Mouse (Mus musculus) embryonic facial prominence, embryonic 11.5 days (tissue): ENCODE measurements around the gene Cyb561. TPM values are rescaled to one million over a fixed set of nuclear protein-coding genes. Genes with fewer than 3 reads are reported as not detected.

Experiments used
- ATAC-seq: fragments of 200-750 bp; cut with Nextera tagmentation; replicated peaks from 2 replicates; pipeline ENCODE4 v1.8.0; 2017; ENCODE audit warnings: low read depth; ENCODE audit not compliant: insufficient number of reproducible peaks, low FRiP score, low TSS enrichment
- DNase-seq: peaks from one replicate; pipeline ENCODE4 v3.0.0-alpha.2; 2015; ENCODE audit warnings: low spot score
- H3K27ac ChIP-seq: fragments of 300-500 bp; sonication (generic); replicated peaks from 2 replicates; pipeline ENCODE4 v1.5.1; 2014; ENCODE audit warnings: mild to moderate bottlenecking, low read depth, low read length, control low read depth
- H3K27me3 ChIP-seq: fragments of 300-500 bp; sonication (generic); 2 replicates; pipeline ENCODE4 v1.6.1; 2014; ENCODE audit warnings: mild to moderate bottlenecking, low read length, moderate library complexity, mixed read lengths; ENCODE audit not compliant: control insufficient read depth, insufficient read depth
- H3K36me3 ChIP-seq: fragments of 300-500 bp; sonication (generic); replicated peaks from 2 replicates; pipeline ENCODE4 v1.6.1; 2014; ENCODE audit warnings: low read depth, mild to moderate bottlenecking, low read length, moderate library complexity, mixed read lengths; ENCODE audit not compliant: control insufficient read depth, insufficient read depth
- H3K4me1 ChIP-seq: fragments of 300-500 bp; sonication (generic); 2 replicates; pipeline ENCODE4 v1.6.1; 2014; ENCODE audit warnings: low read length, mixed read lengths; ENCODE audit not compliant: control insufficient read depth, insufficient read depth
- H3K4me2 ChIP-seq: fragments of 300-500 bp; sonication (generic); 2 replicates; pipeline ENCODE4 v1.6.1; 2014; ENCODE audit warnings: low read depth, mild to moderate bottlenecking, control low read depth, low read length, moderate library complexity
- H3K4me3 ChIP-seq: fragments of 300-500 bp; sonication (generic); 2 replicates; pipeline ENCODE4 v1.5.1; 2014; ENCODE audit warnings: low read depth, low read length, control low read depth
- H3K9ac ChIP-seq: fragments of 300-500 bp; sonication (generic); replicated peaks from 2 replicates; pipeline ENCODE4 v1.6.1; 2014; ENCODE audit warnings: mild to moderate bottlenecking, control low read depth, low read length
- H3K9me3 ChIP-seq: fragments of 300-500 bp; sonication (generic); replicated peaks from 2 replicates; pipeline ENCODE4 v1.6.1; 2016; ENCODE audit warnings: mild to moderate bottlenecking, low read length, inconsistent platforms, mixed read lengths; ENCODE audit not compliant: control insufficient read depth
- WGBS: fragments of 180-500 bp; shearing (Covaris S2); extraction: QIAGEN DNeasy Blood & Tissue Kit; methylation state at CpG from one replicate; pipeline ENCODE4 v1.1.7; 2014; 5-methylcytosine and 5-hydroxymethylcytosine counted together
- polyA plus RNA-seq: library from polyadenylated mRNA; unstranded; fragments of >200 nt; fragmentation: Nextera tagmentation; extraction: Ambion mirVana; gene quantifications from 2 replicates; pipeline ENCODE4 v1.2.1, GENCODE M21; 2014

Gene Cyb561
- polyA plus RNA-seq, 1 experiment from 2014 or later = 9.9 TPM

DNA sequence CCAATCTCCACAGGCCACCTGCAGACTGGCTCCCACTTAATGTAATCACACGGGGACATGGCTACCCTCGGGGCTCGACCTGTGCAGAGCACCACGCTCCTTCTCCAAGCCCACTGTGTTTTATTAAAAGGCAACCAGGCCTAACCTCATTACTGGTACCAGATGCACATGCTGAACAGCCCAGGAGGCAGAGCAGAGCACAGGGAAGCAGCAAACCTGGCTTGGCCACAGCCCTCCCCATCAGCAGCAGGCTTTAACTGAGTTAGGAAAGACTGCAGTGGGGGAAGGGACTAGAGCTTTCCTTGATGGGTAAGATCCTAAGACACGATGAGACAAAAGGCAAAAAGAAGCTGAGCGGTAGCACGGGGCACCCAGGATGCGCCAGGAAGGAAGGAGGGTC, 11.2 kb downstream of the Cyb561 start:
- DNase-seq (peak; percentile 13), ATAC-seq (no peak)
- no peaks in the 10 kb centered on the region for H3K36me3 ChIP-seq
- H3K9ac ChIP-seq = no peak overlapping the region
- no peak overlapping the region for H3K4me2 ChIP-seq
- H3K27ac ChIP-seq = no peak overlapping the region
- WGBS = 69% methylated on average over 8 of the region's 8 CpGs
- H3K4me3 ChIP-seq = no peak overlapping the region
- no peaks in the 10 kb centered on the region for H3K4me1 ChIP-seq
- no peaks in the 10 kb centered on the region for H3K9me3 ChIP-seq
- peaks cover 8% of the 10 kb centered on the region for H3K27me3 ChIP-seq

DNA sequence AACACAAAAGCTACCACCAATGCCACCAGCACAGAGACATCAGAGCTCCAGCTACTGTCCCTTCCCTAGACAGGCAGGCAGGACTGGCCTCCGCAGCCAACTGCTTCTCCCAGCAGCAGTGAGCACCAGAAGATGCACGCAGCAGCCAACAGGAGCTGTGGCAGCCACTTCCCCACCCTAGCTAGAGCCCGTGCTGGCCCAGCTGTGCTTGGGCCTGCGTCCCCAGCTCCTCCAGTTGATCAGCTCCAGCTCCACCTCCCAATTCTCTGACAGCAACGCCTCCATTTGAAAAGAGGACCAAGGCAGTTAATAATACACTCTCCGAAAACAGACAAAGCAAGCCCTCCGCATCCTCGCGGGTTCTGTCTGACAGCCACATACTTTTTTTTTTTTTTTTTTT, 14.4 kb downstream of the Cyb561 start:
- H3K4me1 ChIP-seq = no peaks in the 10 kb centered on the region
- H3K9ac ChIP-seq = no peak overlapping the region
- ATAC-seq (no peak), DNase-seq (no peak)
- H3K27me3 ChIP-seq = peaks cover 4% of the 10 kb centered on the region
- H3K9me3 ChIP-seq = no peaks in the 10 kb centered on the region
- no peak overlapping the region for H3K4me3 ChIP-seq
- no peaks in the 10 kb centered on the region for H3K36me3 ChIP-seq
- no peak overlapping the region for H3K27ac ChIP-seq
- no peak overlapping the region for H3K4me2 ChIP-seq
- 67% methylated on average over 9 of the region's 9 CpGs for WGBS

DNA sequence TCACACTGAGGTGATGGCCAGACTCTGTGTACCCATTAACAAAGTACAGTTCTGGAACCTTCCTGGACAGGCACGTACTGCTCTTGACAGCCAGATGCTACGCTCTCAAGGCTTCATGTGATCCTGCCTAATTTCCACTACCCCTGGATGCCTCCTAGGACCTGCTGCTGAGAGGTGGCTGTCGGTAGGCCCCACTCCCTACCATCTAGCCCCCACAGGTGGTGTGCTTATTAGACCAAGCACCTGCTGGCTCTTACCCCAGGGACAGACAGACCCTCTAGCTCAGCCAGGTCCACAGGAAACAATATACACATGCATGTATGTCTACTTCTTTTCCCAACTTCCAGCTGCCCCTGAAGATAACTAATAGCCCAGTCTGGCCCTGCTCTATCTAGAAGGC, 16.2 kb downstream of the Cyb561 start:
- ATAC-seq (no peak), DNase-seq (no peak)
- H3K4me2 ChIP-seq = no peak overlapping the region
- no peaks in the 10 kb centered on the region for H3K4me1 ChIP-seq
- H3K36me3 ChIP-seq = no peaks in the 10 kb centered on the region
- H3K27ac ChIP-seq = no peak overlapping the region
- no peaks in the 10 kb centered on the region for H3K27me3 ChIP-seq
- no peaks in the 10 kb centered on the region for H3K9me3 ChIP-seq
- no peak overlapping the region for H3K9ac ChIP-seq
- WGBS = 84% methylated on average over 3 of the region's 3 CpGs
- H3K4me3 ChIP-seq = no peak overlapping the region

DNA sequence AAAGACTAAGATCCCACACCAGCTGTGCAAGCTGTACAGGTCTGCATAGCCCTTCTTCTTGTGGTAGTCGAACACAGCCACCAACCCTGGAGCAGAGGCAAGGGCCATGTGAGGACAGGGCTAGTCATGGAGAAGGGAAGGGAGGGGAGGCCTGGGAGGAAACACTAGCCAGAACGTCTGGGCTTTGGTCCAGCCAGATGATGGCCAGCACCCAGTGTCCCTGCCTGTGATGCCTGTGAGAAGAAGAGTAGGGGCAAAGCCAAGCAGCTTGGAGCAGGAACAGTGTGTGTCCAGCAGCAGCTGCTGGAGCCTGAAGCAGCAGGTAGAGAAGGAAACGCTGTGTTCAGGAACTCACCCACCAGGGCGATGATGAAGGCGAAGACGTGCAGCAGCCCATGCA, 16.9 kb downstream of the Cyb561 start:
- Histone ChIP-seq H3K4me3 (no peak overlapping the region), H3K27me3 (no peaks in the 10 kb centered on the region), H3K4me1 (no peaks in the 10 kb centered on the region), H3K27ac (no peak overlapping the region), H3K4me2 (no peak overlapping the region), H3K9me3 (no peaks in the 10 kb centered on the region), H3K36me3 (no peaks in the 10 kb centered on the region), H3K9ac (no peak overlapping the region)
- WGBS = 88% methylated on average over 6 of the region's 6 CpGs
- ATAC-seq (no peak), DNase-seq (no peak)

DNA sequence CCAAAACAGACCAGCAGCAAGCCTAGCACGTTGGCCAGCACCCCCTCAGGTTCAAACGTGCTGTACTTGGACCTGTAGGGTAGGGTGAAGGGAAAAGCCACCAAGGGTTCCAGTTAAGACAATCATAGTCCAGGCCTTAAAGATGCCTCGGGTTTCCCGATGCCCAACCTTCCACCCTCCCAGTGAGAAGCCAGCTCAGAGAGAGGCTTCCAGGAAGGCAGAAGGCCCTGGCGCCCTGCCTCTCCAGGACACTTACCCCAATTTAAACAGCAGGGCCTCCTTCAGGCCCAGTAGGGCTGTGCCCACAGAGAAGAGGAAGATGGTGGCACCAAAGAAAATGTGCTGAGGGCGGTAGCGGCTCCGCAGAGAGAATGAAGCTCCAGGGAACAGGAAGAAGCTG, 17.6 kb downstream of the Cyb561 start:
- H3K4me1 ChIP-seq = no peaks in the 10 kb centered on the region
- no peak for DNase-seq

DNA sequence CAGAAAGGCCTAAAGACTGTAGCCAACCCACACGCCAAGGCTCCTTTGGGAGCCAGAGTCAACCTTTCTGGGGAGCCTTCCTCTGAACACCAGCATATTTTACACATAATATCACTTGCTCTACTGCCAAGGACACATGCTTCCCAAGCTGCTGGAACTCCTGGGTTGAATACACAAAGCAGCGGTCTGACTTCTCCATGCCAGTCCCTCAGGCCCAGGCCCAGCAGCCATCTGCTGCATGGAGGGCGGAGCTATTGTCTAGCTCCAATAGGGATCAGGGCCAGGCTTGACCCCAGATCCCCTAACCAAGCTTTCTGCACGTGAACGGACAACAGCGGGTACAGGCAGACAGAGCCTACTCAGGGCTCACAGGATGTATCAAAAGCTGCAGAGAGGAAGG, 18.3 kb downstream of the Cyb561 start:
- no peak overlapping the region for H3K4me3 ChIP-seq
- H3K27me3 ChIP-seq = no peaks in the 10 kb centered on the region
- no peak overlapping the region for H3K9ac ChIP-seq
- no peaks in the 10 kb centered on the region for H3K36me3 ChIP-seq
- ATAC-seq (no peak), DNase-seq (no peak)
- no peaks in the 10 kb centered on the region for H3K4me1 ChIP-seq
- no peak overlapping the region for H3K4me2 ChIP-seq
- H3K9me3 ChIP-seq = no peaks in the 10 kb centered on the region
- no peak overlapping the region for H3K27ac ChIP-seq
- 45% methylated on average over 6 of the region's 6 CpGs for WGBS

More for the DNA sequence above, 17.6 kb downstream of the Cyb561 start:
- H3K9ac ChIP-seq = no peak overlapping the region
- WGBS = 83% methylated on average over 8 of the region's 8 CpGs
- no peak overlapping the region for H3K4me3 ChIP-seq
- ATAC-seq = no peak
- no peak overlapping the region for H3K27ac ChIP-seq
- no peak overlapping the region for H3K4me2 ChIP-seq
- H3K27me3 ChIP-seq = no peaks in the 10 kb centered on the region
- H3K9me3 ChIP-seq = no peaks in the 10 kb centered on the region
- no peaks in the 10 kb centered on the region for H3K36me3 ChIP-seq

DNA sequence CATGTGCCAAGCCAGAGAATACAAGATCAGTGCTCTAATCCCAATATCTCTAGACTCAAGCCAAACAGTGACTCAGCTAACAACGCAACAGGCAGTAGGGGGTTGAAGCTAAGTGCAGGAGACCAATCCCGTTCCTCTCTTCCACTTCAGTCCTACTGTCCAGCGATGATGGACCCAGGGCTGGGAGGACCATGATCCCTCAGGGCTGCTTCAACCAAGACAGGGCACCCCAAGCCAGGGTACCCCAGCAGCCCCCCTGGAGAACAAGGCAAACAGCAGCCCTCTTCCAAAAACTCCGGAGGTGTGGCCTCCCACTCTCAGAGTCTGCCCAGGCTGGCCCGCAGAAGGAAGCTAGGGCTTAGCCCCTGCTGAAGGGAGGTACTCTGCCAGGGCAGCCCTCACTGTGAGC, 18.8 kb downstream of the Cyb561 start:
- DNase-seq (no peak), ATAC-seq (no peak)
- Histone ChIP-seq H3K9me3 (no peaks in the 10 kb centered on the region), H3K4me2 (no peak overlapping the region), H3K36me3 (no peaks in the 10 kb centered on the region), H3K4me1 (no peaks in the 10 kb centered on the region), H3K9ac (no peak overlapping the region), H3K27me3 (no peaks in the 10 kb centered on the region), H3K4me3 (no peak overlapping the region), H3K27ac (no peak overlapping the region)
- 77% methylated on average over 5 of the region's 5 CpGs for WGBS

DNA sequence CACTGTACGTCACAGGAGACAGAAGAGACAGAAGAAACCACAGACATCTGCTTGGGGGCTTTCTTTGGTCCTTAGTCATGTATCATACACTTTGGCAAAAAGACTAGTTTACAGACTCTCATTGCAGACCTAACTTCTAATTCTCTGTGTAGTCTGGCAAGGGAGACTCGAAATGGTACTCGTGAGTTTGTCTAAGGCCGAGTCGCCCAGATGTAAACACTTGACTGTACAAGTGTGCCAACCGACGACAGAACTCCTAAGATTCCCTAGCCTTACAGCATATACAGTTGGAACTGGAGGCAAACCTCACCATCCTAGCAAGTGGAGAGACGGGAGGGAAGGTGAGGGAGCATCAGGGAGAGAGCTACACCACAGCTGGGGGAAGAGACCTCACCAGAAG, 19.4 kb downstream of the Cyb561 start:
- H3K4me3 ChIP-seq = no peak overlapping the region
- WGBS = 78% methylated on average over 8 of the region's 8 CpGs
- no peak overlapping the region for H3K27ac ChIP-seq
- ATAC-seq (no peak), DNase-seq (no peak)
- no peak overlapping the region for H3K9ac ChIP-seq
- no peaks in the 10 kb centered on the region for H3K4me1 ChIP-seq
- H3K9me3 ChIP-seq = no peaks in the 10 kb centered on the region
- no peak overlapping the region for H3K4me2 ChIP-seq
- no peaks in the 10 kb centered on the region for H3K27me3 ChIP-seq
- H3K36me3 ChIP-seq = no peaks in the 10 kb centered on the region
